Mouse (Mus musculus) lung, adult 2 months (tissue): Measurements from ENCODE around the gene Mamdc4. TPM values are rescaled to one million over a fixed set of nuclear protein-coding genes. Genes with fewer than 3 reads are reported as not detected.

ENCODE experiments used
- DNase-seq: peaks from one replicate; pipeline ENCODE4 v3.0.0; 2022
- H3K4me1 ChIP-seq: fragments of 200-500 bp; 2 replicates; pipeline ENCODE4 v1.6.1; 2011; ENCODE audit warnings: low read length; ENCODE audit not compliant: control insufficient read depth, insufficient read depth
- H3K4me3 ChIP-seq: fragments of 200-500 bp; replicated peaks from 2 replicates; pipeline ENCODE3; 2011; ENCODE audit warnings: low read depth, mild to moderate bottlenecking, control low read depth, low read length; ENCODE audit errors: extremely low read depth
- CTCF ChIP-seq: fragments of 200-500 bp; IDR thresholded peaks from 2 replicates; pipeline ENCODE4 v1.5.1; 2011; ENCODE audit warnings: mild to moderate bottlenecking, low read length, control low read depth; ENCODE audit not compliant: insufficient read depth
- POLR2A ChIP-seq: fragments of 200-500 bp; IDR thresholded peaks from 2 replicates; pipeline ENCODE4 v1.6.1; 2011; ENCODE audit warnings: low read depth, mild to moderate bottlenecking, control low read depth, low read length, borderline replicate concordance; ENCODE audit errors: extremely low read depth
- WGBS: fragments of 180-500 bp; shearing (Covaris S2); methylation state at CpG from one replicate; pipeline ENCODE4 v1.1.7; 2018; 5-methylcytosine and 5-hydroxymethylcytosine counted together
- polyA plus RNA-seq: library from polyadenylated mRNA; depleted of rRNA; stranded (reverse); fragments of >200 nt; gene quantifications from 2 replicates; pipeline ENCODE4 v1.2.3, GENCODE M21; 2012

Gene Mamdc4
- polyA plus RNA-seq, 1 experiment: 10.2 TPM

- no peak for TF ChIP-seq POLR2A
- TF ChIP-seq CTCF: no peak
- Histone ChIP-seq H3K4me3 (peak overlapping the region; percentile 14), H3K4me1 (peaks cover 22% of the 10 kb centered on the region)
- DNase-seq: no peak
- WGBS: 15% methylated on average over 92 of the region's 92 CpGs
These were observed 2.6 kb upstream of the Mamdc4 start for GRCm38 (mm10) chr2:25576965-25577891.

GRCm38 (mm10) chr2:25576028-25576850 is 1.6 kb upstream of the Mamdc4 start:
- H3K4me3 ChIP-seq: no peak overlapping the region
- no peak for DNase-seq
- H3K4me1 ChIP-seq: peaks cover 20% of the 10 kb centered on the region
- 78% methylated on average over 16 of the region's 16 CpGs for WGBS
- TF ChIP-seq POLR2A (no peak), CTCF (no peak)

DNA sequence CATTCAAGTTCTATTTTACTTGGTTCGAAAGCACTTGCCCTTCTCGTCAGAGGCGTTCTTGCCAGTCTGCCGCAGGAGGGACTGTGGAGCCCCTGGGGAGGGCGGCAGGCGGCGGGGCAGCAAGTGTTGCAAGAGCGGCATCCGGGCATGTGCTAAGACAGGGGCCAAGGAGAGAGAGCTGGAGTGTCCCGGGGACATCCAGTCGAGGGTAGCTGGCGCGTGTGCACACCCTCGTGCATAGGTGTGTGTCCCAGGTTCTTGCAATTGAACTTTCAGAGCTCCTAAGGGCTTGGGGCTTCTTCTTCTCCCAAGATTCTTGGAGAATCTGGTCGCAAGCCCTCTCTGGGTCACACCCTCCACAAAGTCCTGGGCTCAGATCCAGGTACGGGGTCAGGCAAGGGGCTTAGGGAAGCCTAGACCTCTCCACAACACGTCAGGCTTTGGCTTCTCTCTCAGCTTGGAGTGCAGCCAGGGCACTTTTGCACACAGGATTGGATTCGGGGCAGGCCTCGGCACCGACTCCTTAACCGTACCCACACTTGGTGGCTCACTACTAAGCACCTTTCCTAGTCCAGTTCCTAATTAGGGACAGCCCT is 885 bp upstream of the Mamdc4 start:
- H3K4me3 ChIP-seq: peak overlapping the region; percentile 64
- TF ChIP-seq POLR2A (no peak), CTCF (no peak)
- peak; percentile 48 for DNase-seq
- H3K4me1 ChIP-seq: peaks cover 18% of the 10 kb centered on the region
- WGBS: 6% methylated on average over 21 of the region's 21 CpGs

DNA sequence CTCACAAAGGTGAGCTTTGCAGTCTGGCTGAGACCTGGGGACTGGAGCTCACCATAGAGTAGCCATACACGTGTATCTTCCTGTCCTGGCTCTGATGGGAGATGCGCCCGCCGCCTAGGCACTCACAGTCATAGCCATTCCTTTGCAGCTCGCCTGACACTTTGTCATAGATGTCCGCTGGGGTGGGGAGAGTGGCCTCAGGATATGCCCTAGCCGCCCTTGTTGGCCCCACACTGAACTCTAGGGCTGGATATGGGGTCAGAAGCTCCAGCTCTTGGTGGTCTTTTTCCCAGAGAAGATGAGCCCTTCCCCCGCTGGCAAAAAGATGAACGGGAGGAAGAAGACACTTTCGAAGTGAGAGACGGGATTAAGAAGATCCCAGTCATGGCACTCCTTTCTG is 509 bp downstream of the Mamdc4 start:
- peaks cover 17% of the 10 kb centered on the region for H3K4me1 ChIP-seq
- WGBS: 11% methylated on average over 11 of the region's 11 CpGs

DNA sequence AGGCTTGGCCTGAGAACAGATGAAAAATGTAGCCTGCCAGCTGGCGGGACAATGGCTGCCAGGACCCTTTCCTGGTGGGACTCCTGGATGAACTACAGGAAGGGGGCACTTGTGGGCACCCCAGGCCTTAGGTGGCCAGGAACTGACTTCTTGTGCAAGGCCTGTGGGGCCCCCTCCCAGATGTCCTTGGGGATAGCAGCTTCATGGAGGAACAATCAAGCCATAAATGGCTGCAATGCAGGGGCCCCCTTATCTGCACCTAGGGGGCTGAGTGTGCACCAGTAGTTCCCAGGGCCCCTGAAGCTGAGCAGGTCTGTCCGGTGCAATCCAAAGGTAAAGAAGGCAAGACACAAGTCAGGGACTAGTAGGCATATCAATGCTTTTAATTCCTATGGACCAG is 1.6 kb downstream of the Mamdc4 start:
- TF ChIP-seq POLR2A (no peak), CTCF (no peak)
- 89% methylated on average over 2 of the region's 2 CpGs for WGBS
- no peak overlapping the region for H3K4me3 ChIP-seq
- H3K4me1 ChIP-seq: peaks cover 11% of the 10 kb centered on the region
- no peak for DNase-seq

More for the DNA sequence above, 509 bp downstream of the Mamdc4 start:
- no peak for TF ChIP-seq CTCF
- no peak for TF ChIP-seq POLR2A
- DNase-seq: no peak
- H3K4me3 ChIP-seq: peak overlapping the region; percentile 83

GRCm38 (mm10) chr2:25571221-25571620 is 3.4 kb downstream of the Mamdc4 start:
- Histone ChIP-seq H3K4me1 (peaks cover 7% of the 10 kb centered on the region), H3K4me3 (no peak overlapping the region)
- 87% methylated on average over 4 of the region's 4 CpGs for WGBS
- TF ChIP-seq POLR2A: no peak
- no peak for TF ChIP-seq CTCF
- no peak for DNase-seq

- 91% methylated on average over 3 of the region's 3 CpGs for WGBS
- H3K4me1 ChIP-seq: peaks cover 2% of the 10 kb centered on the region; the same call in 1 of the 2 replicates
- TF ChIP-seq POLR2A (no peak), CTCF (no peak)
- H3K4me3 ChIP-seq: no peak overlapping the region
- no peak for DNase-seq
These were observed 5.3 kb downstream of the Mamdc4 start for GRCm38 (mm10) chr2:25569323-25569722.

GRCm38 (mm10) chr2:25568473-25569019 is 6.1 kb downstream of the Mamdc4 start:
- no peak for DNase-seq
- TF ChIP-seq POLR2A (no peak), CTCF (no peak)
- Histone ChIP-seq H3K4me1 (no peaks in the 10 kb centered on the region), H3K4me3 (no peak overlapping the region)
- WGBS: 86% methylated on average over 6 of the region's 6 CpGs

DNA sequence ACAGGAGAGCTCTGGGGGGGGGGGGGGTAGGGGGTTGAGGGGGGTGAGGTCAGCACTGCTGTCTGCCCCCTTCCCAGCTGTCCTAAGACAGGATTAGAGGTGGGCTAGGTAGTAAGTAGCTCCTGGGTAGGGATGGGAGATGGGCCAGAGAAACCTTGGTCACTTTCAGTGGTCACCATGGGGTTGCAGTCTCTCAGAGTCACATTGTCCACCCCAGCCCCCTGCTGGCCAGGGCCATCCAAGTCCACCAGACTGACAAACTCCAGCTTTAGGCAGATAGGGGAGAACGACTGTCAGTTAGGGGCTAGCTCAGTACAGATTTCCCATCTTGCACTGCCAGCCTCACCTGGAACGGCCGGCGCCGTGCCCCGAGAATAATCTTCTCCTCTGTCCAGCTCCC is 8.1 kb downstream of the Mamdc4 start:
- Histone ChIP-seq H3K4me1 (no peaks in the 10 kb centered on the region), H3K4me3 (no peak overlapping the region)
- no peak for DNase-seq
- WGBS: 82% methylated on average over 6 of the region's 6 CpGs
- TF ChIP-seq CTCF (no peak), POLR2A (no peak)
